Mouse (Mus musculus) midbrain, embryonic 16.5 days (tissue): ENCODE data around the gene Magi1. TPM values are rescaled to one million over a fixed set of nuclear protein-coding genes. Genes with fewer than 3 reads are reported as not detected.

Experiments used
- ATAC-seq: fragments of 200-750 bp; cut with Nextera tagmentation; 2 replicates; pipeline ENCODE4 v1.8.0; 2017; ENCODE audit warnings: moderate TSS enrichment
- H3K27ac ChIP-seq: fragments of 300-500 bp; sonication (generic); 2 replicates; pipeline ENCODE4 v1.5.1; 2014; ENCODE audit warnings: mild to moderate bottlenecking, low read length, mixed read lengths
- H3K27me3 ChIP-seq: fragments of 300-500 bp; sonication (generic); 2 replicates; pipeline ENCODE4 v1.6.1; 2014; ENCODE audit warnings: low read depth, low read length, mixed read lengths; ENCODE audit not compliant: control insufficient read depth, insufficient read depth
- H3K36me3 ChIP-seq: fragments of 300-500 bp; sonication (generic); 2 replicates; pipeline ENCODE4 v1.6.1; 2014; ENCODE audit warnings: mild to moderate bottlenecking, low read length, moderate library complexity, mixed read lengths; ENCODE audit not compliant: control insufficient read depth, insufficient read depth
- H3K4me1 ChIP-seq: fragments of 300-500 bp; sonication (generic); 2 replicates; pipeline ENCODE4 v1.6.1; 2014; ENCODE audit warnings: mild to moderate bottlenecking, low read length, mixed read lengths; ENCODE audit not compliant: control insufficient read depth, insufficient read depth
- H3K4me2 ChIP-seq: fragments of 300-500 bp; sonication (generic); 2 replicates; pipeline ENCODE4 v1.6.1; 2014; ENCODE audit warnings: mild to moderate bottlenecking, low read length, mixed read lengths
- H3K4me3 ChIP-seq: fragments of 300-500 bp; sonication (generic); 2 replicates; pipeline ENCODE4 v1.5.1; 2014; ENCODE audit warnings: low read depth, mild to moderate bottlenecking, low read length, moderate library complexity, mixed read lengths
- H3K9ac ChIP-seq: fragments of 300-500 bp; sonication (generic); 2 replicates; pipeline ENCODE4 v1.6.1; 2014; ENCODE audit warnings: low read depth, low read length, mixed read lengths
- H3K9me3 ChIP-seq: fragments of 300-500 bp; sonication (generic); replicated peaks from 2 replicates; pipeline ENCODE4 v1.6.1; 2014; ENCODE audit warnings: mild to moderate bottlenecking, low read length, mixed read lengths; ENCODE audit not compliant: control insufficient read depth, poor library complexity, severe bottlenecking
- WGBS: fragments of 180-500 bp; shearing (Covaris S2); extraction: QIAGEN DNeasy Blood & Tissue Kit; methylation state at CpG from one replicate; pipeline ENCODE4 v1.1.7; 2014; 5-methylcytosine and 5-hydroxymethylcytosine counted together
- polyA plus RNA-seq: library from polyadenylated mRNA; unstranded; fragments of >200 nt; fragmentation: Nextera tagmentation; extraction: Ambion mirVana; gene quantifications from 2 replicates; pipeline ENCODE4 v1.2.1, GENCODE M21; 2015

Gene Magi1
- polyA plus RNA-seq, 1 experiment from 2014 or later: 34.6 TPM

GRCm38 (mm10) chr6:93962757-93963336, 320.9 kb downstream of the Magi1 start:
- H3K27ac ChIP-seq: no peak overlapping the region
- no peaks in the 10 kb centered on the region for H3K36me3 ChIP-seq
- no peak overlapping the region for H3K4me3 ChIP-seq
- no peaks in the 10 kb centered on the region for H3K9me3 ChIP-seq
- WGBS: 89% methylated on average over 5 of the region's 5 CpGs
- H3K4me2 ChIP-seq: no peak overlapping the region
- H3K9ac ChIP-seq: no peak overlapping the region
- H3K4me1 ChIP-seq: no peaks in the 10 kb centered on the region
- ATAC-seq: no peak
- H3K27me3 ChIP-seq: no peaks in the 10 kb centered on the region

GRCm38 (mm10) chr6:93961782-93962181, 321.9 kb downstream of the Magi1 start:
- Histone ChIP-seq H3K4me3 (no peak overlapping the region), H3K9ac (no peak overlapping the region), H3K36me3 (no peaks in the 10 kb centered on the region), H3K9me3 (no peaks in the 10 kb centered on the region), H3K4me2 (no peak overlapping the region), H3K27me3 (no peaks in the 10 kb centered on the region), H3K4me1 (0 out of 2 replicates have a peak, but pooled peaks cover 2% of the 10 kb centered on the region), H3K27ac (no peak overlapping the region)
- no peak for ATAC-seq
- WGBS: 70% methylated on average over 1 of the region's 1 CpGs

- Histone ChIP-seq H3K9me3 (no peaks in the 10 kb centered on the region), H3K4me1 (0 out of 2 replicates have a peak, but pooled peaks cover 2% of the 10 kb centered on the region), H3K27ac (no peak overlapping the region), H3K36me3 (no peaks in the 10 kb centered on the region), H3K4me3 (no peak overlapping the region), H3K4me2 (no peak overlapping the region), H3K9ac (no peak overlapping the region), H3K27me3 (no peaks in the 10 kb centered on the region)
- 11% methylated on average over 2 of the region's 2 CpGs for WGBS
- ATAC-seq: no peak
Measured at GRCm38 (mm10) chr6:93957172-93957571, 326.5 kb downstream of the Magi1 start.

- H3K9me3 ChIP-seq: no peaks in the 10 kb centered on the region
Measured at GRCm38 (mm10) chr6:93946612-93947011, 337.1 kb downstream of the Magi1 start.

GRCm38 (mm10) chr6:93936359-93936758, 347.4 kb downstream of the Magi1 start:
- Histone ChIP-seq H3K9ac (no peak overlapping the region), H3K27ac (no peak overlapping the region), H3K4me1 (no peaks in the 10 kb centered on the region), H3K4me3 (no peak overlapping the region), H3K4me2 (no peak overlapping the region), H3K27me3 (no peaks in the 10 kb centered on the region), H3K9me3 (no peaks in the 10 kb centered on the region), H3K36me3 (no peaks in the 10 kb centered on the region)
- ATAC-seq: no peak
- 89% methylated on average over 6 of the region's 6 CpGs for WGBS

More at GRCm38 (mm10) chr6:93946612-93947011, 337.1 kb downstream of the Magi1 start:
- Histone ChIP-seq H3K4me1 (no peaks in the 10 kb centered on the region), H3K27ac (no peak overlapping the region), H3K36me3 (no peaks in the 10 kb centered on the region), H3K9ac (no peak overlapping the region), H3K4me2 (no peak overlapping the region), H3K4me3 (no peak overlapping the region), H3K27me3 (no peaks in the 10 kb centered on the region)
- no peak for ATAC-seq
- 68% methylated on average over 2 of the region's 2 CpGs for WGBS

- no peak overlapping the region for H3K27ac ChIP-seq
- no peak overlapping the region for H3K4me2 ChIP-seq
- no peaks in the 10 kb centered on the region for H3K27me3 ChIP-seq
- no peaks in the 10 kb centered on the region for H3K36me3 ChIP-seq
- H3K9me3 ChIP-seq: no peaks in the 10 kb centered on the region
- H3K4me1 ChIP-seq: no peaks in the 10 kb centered on the region
- ATAC-seq: no peak
- no peak overlapping the region for H3K4me3 ChIP-seq
- WGBS: 86% methylated on average over 4 of the region's 4 CpGs
- no peak overlapping the region for H3K9ac ChIP-seq
Measured at GRCm38 (mm10) chr6:93935793-93936192, 347.9 kb downstream of the Magi1 start.

- Histone ChIP-seq H3K9ac (no peak overlapping the region), H3K4me2 (no peak overlapping the region), H3K9me3 (no peaks in the 10 kb centered on the region), H3K27me3 (no peaks in the 10 kb centered on the region), H3K4me3 (no peak overlapping the region), H3K4me1 (no peaks in the 10 kb centered on the region), H3K36me3 (no peaks in the 10 kb centered on the region), H3K27ac (no peak overlapping the region)
- WGBS: 87% methylated on average over 2 of the region's 2 CpGs
- ATAC-seq: no peak
Measured at GRCm38 (mm10) chr6:93934700-93935099, 349.0 kb downstream of the Magi1 start.

- Histone ChIP-seq H3K36me3 (no peaks in the 10 kb centered on the region), H3K4me1 (no peaks in the 10 kb centered on the region), H3K4me2 (no peak overlapping the region), H3K27ac (no peak overlapping the region), H3K9ac (no peak overlapping the region), H3K4me3 (no peak overlapping the region), H3K9me3 (no peaks in the 10 kb centered on the region), H3K27me3 (no peaks in the 10 kb centered on the region)
- no peak for ATAC-seq
- WGBS: 84% methylated on average over 2 of the region's 2 CpGs
Measured at GRCm38 (mm10) chr6:93924568-93924967, 359.1 kb downstream of the Magi1 start.

GRCm38 (mm10) chr6:93923972-93924371, 359.7 kb downstream of the Magi1 start:
- no peaks in the 10 kb centered on the region for H3K4me1 ChIP-seq
- ATAC-seq: no peak
- no peak overlapping the region for H3K9ac ChIP-seq
- H3K4me2 ChIP-seq: no peak overlapping the region
- H3K36me3 ChIP-seq: no peaks in the 10 kb centered on the region
- H3K27me3 ChIP-seq: no peaks in the 10 kb centered on the region
- 50% methylated on average over 3 of the region's 3 CpGs for WGBS
- no peak overlapping the region for H3K27ac ChIP-seq
- no peak overlapping the region for H3K4me3 ChIP-seq
- H3K9me3 ChIP-seq: no peaks in the 10 kb centered on the region
